Mouse (Mus musculus) limb, embryonic 12.5 days (tissue): ENCODE results near the gene Ticam1. TPM values are rescaled to one million over a fixed set of nuclear protein-coding genes. Genes with fewer than 3 reads are reported as not detected.

Experiments
- microRNA counts: library from miRNA; unstranded; fragments of <30 nt; microRNA quantifications from one replicate; lab custom pipeline; 2017
- microRNA-seq: library from miRNA; unstranded; fragments of <30 nt; microRNA quantifications from one replicate; pipeline ENCODE4, GENCODE M21; 2017
- polyA plus RNA-seq: library from polyadenylated mRNA; unstranded; fragments of >200 nt; fragmentation: Nextera tagmentation; extraction: Ambion mirVana; gene quantifications from 2 replicates; pipeline ENCODE4 v1.2.1, GENCODE M21; 2016

Gene Ticam1
- polyA plus RNA-seq, 1 experiment from 2014 or later: 3.0 TPM

MicroRNA genes within 50 kb of the gene (microRNA counts, 519-probe panel; counts per million panel counts)
- microRNA mmu-miR-7b (lab: Ali Mortazavi, UCI): not detected

Small RNA genes within 50 kb of the gene (microRNA-seq; reads per million reads assigned to microRNA genes)
- gene Mir7b: 2.8 reads per million, percentile 7 among the genes with 10 or more reads in this experiment

Other genes starting within 250 kb of the Ticam1 start
- 171 and 175 TPM in 2 replicates for gene Sh3gl1, start 240.2 kb downstream of the Ticam1 start, polyA plus RNA-seq
- 48.8 and 51.2 TPM in 2 replicates for gene Chaf1a, start 236.3 kb downstream of the Ticam1 start, polyA plus RNA-seq
- gene Ubxn6, start 201.8 kb downstream of the Ticam1 start, polyA plus RNA-seq: 42.0 and 46.4 TPM in 2 replicates
- gene Hdgfl2, start 197.2 kb downstream of the Ticam1 start, polyA plus RNA-seq: 176 and 189 TPM in 2 replicates
- gene Plin4, start 167.0 kb downstream of the Ticam1 start, polyA plus RNA-seq: 0.12 and 0.23 TPM in 2 replicates
- 0.10 TPM in 2 replicates for gene Plin5, start 159.2 kb downstream of the Ticam1 start, polyA plus RNA-seq
- 0.24 TPM in 1 of 2 replicates, not detected in the other for gene Lrg1, start 154.8 kb downstream of the Ticam1 start, polyA plus RNA-seq
- gene Sema6b, start 136.4 kb downstream of the Ticam1 start, polyA plus RNA-seq: 3.1 and 3.3 TPM in 2 replicates
- gene Tnfaip8l1, start 114.3 kb downstream of the Ticam1 start, polyA plus RNA-seq: 8.3 and 9.5 TPM in 2 replicates
- gene Mydgf, start 92.9 kb downstream of the Ticam1 start, polyA plus RNA-seq: 69.3 and 78.4 TPM in 2 replicates
- 36.2 and 37.7 TPM in 2 replicates for gene Dpp9, start 57.9 kb downstream of the Ticam1 start, polyA plus RNA-seq
- 13.4 and 14.6 TPM in 2 replicates for gene Fem1a, start 20.0 kb downstream of the Ticam1 start, polyA plus RNA-seq
- gene Plin3, start 16.1 kb upstream of the Ticam1 start, polyA plus RNA-seq: 62.7 and 71.7 TPM in 2 replicates
- gene Arrdc5, start 23.5 kb upstream of the Ticam1 start, polyA plus RNA-seq: not detected in 2 replicates
- 198 and 199 TPM in 2 replicates for gene Uhrf1, start 26.5 kb upstream of the Ticam1 start, polyA plus RNA-seq
- 53.1 and 54.3 TPM in 2 replicates for gene Kdm4b, start 49.3 kb upstream of the Ticam1 start, polyA plus RNA-seq
- 113 and 126 TPM in 2 replicates for gene Ptprs, start 199.7 kb upstream of the Ticam1 start, polyA plus RNA-seq
- gene Znrf4, start 235.6 kb upstream of the Ticam1 start, polyA plus RNA-seq: not detected in 2 replicates